Mouse (Mus musculus) myocyte (in vitro differentiated cells): ENCODE measurements around the gene Clic1.

Experiments
- CEBPB ChIP-seq: IDR thresholded peaks from 2 replicates; pipeline ENCODE4 v1.6.1; 2011; ENCODE audit warnings: mild to moderate bottlenecking, moderate library complexity; ENCODE audit not compliant: poor library complexity, insufficient read depth, severe bottlenecking
- E2F4 ChIP-seq: IDR thresholded peaks from one replicate; pipeline ENCODE4 v1.6.1; 2011; ENCODE audit warnings: mild to moderate bottlenecking, control low read depth, moderate library complexity; ENCODE audit not compliant: insufficient read depth
- MAX ChIP-seq: IDR thresholded peaks from one replicate; pipeline ENCODE4 v1.6.1; 2011; ENCODE audit warnings: low read depth, mild to moderate bottlenecking, control low read depth
- MYOD1 ChIP-seq, 3 experiments: IDR thresholded peaks; one replicate each; pipeline ENCODE4 v1.6.1; 2011; ENCODE audit warnings: control low read depth in 2 of 3, low read depth in 2 of 3, mild to moderate bottlenecking in 2 of 3, moderate library complexity in 1 of 3; ENCODE audit not compliant: insufficient read length in 2 of 3, control insufficient read depth in 1 of 3
- POLR2A ChIP-seq: IDR thresholded peaks from one replicate; pipeline ENCODE4 v1.6.1; 2011; ENCODE audit warnings: low read depth, mild to moderate bottlenecking, control low read depth, moderate library complexity; ENCODE audit not compliant: insufficient read length
- POLR2AphosphoS2 ChIP-seq: IDR thresholded peaks from one replicate; pipeline ENCODE4 v1.6.1; 2011; ENCODE audit warnings: low read depth, control low read depth; ENCODE audit not compliant: insufficient read length
- REST ChIP-seq: IDR thresholded peaks from one replicate; pipeline ENCODE4 v1.6.1; 2011; ENCODE audit warnings: mild to moderate bottlenecking, control low read depth, moderate library complexity; ENCODE audit not compliant: insufficient read depth, insufficient read length
- SRF ChIP-seq: IDR thresholded peaks from one replicate; pipeline ENCODE4 v1.6.1; 2011; ENCODE audit warnings: low read depth; ENCODE audit not compliant: control insufficient read depth, insufficient read length
- TCF3 ChIP-seq: IDR thresholded peaks from one replicate; pipeline ENCODE4 v1.6.1; 2011; ENCODE audit warnings: low read depth, control low read depth; ENCODE audit not compliant: insufficient read length
- USF1 ChIP-seq: IDR thresholded peaks from one replicate; pipeline ENCODE4 v1.6.1; 2011; ENCODE audit warnings: low read depth, mild to moderate bottlenecking, control low read depth, moderate library complexity

DNA sequence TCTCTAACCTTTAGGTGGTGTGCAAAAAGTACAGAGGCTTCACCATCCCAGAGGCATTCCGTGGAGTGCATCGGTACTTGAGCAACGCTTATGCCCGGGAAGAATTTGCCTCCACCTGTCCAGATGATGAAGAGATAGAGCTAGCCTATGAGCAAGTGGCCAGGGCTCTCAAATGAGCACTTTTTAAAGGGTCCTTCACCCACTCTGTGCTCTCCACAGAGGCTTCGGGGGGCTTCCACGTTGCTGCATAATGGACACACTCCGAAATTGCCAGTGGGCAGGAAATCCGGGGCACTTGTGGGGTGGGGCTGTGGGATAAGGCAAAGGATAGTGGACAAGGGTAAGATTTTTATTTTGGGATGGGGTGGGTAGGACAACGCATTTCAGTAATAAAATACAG, 8.6 kb downstream of the Clic1 start:
- TF ChIP-seq MAX (no peak), MYOD1 (IDR thresholded peaks at IDR 0.05; ENCODE audit: control insufficient read depth in 1 of 3, insufficient read length in 2 of 3, low read depth in 2 of 3) (no peak), CEBPB (no peak), POLR2A (no peak), REST (no peak), E2F4 (no peak), USF1 (no peak), TCF3 (no peak), SRF (no peak), POLR2AphosphoS2 (no peak)
